Mouse (Mus musculus) CD4-positive naive resting alpha-beta T cell, adult 57 days (primary cell): ENCODE results near the gene Olfr99. TPM values are rescaled to one million over a fixed set of nuclear protein-coding genes. Genes with fewer than 3 reads are reported as not detected.

ENCODE experiments used
- total RNA-seq: library from RNA; stranded (reverse); gene quantifications from one replicate; pipeline ENCODE4 v1.2.4, GENCODE M21; 2023

The Olfr99 gene
- not detected for total RNA-seq

GRCm38 (mm10) chr17:37283360-37283759 is at the start of gene Olfr99:
Gene Olfr99 (minus strand): TSS chr17:37283460.

GRCm38 (mm10) chr17:37316954-37317353 is 33.7 kb upstream of the Olfr99 start, which contains the start of gene Olfr102:
Gene Olfr102 (minus strand): TSS chr17:37317054.

GRCm38 (mm10) chr17:37304213-37304612 is 21.0 kb upstream of the Olfr99 start, which contains the start of gene Olfr101:
Gene Olfr101 (minus strand): TSS chr17:37304313.

GRCm38 (mm10) chr17:37270058-37270701 is 13.1 kb downstream of the Olfr99 start, which contains the start of gene H2-M3:
Gene H2-M3 (plus strand): TSS chr17:37270220.

GRCm38 (mm10) chr17:37263626-37264025 is 19.6 kb downstream of the Olfr99 start, which contains the start of gene Olfr98:
Gene Olfr98 (minus strand): TSS chr17:37263749.

GRCm38 (mm10) chr17:37237230-37237629 is 46.0 kb downstream of the Olfr99 start, which contains the start of gene Olfr97:
Gene Olfr97 (minus strand): TSS chr17:37237330.

Other genes starting within 250 kb of the Olfr99 start
- 116 TPM for gene Gabbr1, start 237.5 kb downstream of the Olfr99 start, total RNA-seq
- not detected for gene Olfr90, start 195.0 kb downstream of the Olfr99 start, total RNA-seq
- gene Olfr91, start 185.2 kb downstream of the Olfr99 start, total RNA-seq = not detected
- not detected for gene Olfr92, start 163.4 kb downstream of the Olfr99 start, total RNA-seq
- gene Olfr93, start 122.0 kb downstream of the Olfr99 start, total RNA-seq = not detected
- gene Ubd, start 89.6 kb downstream of the Olfr99 start, total RNA-seq = not detected
- not detected for gene Olfr94, start 82.5 kb downstream of the Olfr99 start, total RNA-seq
- gene Olfr95, start 70.3 kb downstream of the Olfr99 start, total RNA-seq = not detected
- not detected for gene Olfr96, start 63.3 kb downstream of the Olfr99 start, total RNA-seq
- not detected for gene Olfr97, start 46.1 kb downstream of the Olfr99 start, total RNA-seq
- gene Olfr98, start 19.7 kb downstream of the Olfr99 start, total RNA-seq = not detected
- 28.4 TPM for gene H2-M3, start 13.2 kb downstream of the Olfr99 start, total RNA-seq
- gene Olfr101, start 20.9 kb upstream of the Olfr99 start, total RNA-seq = not detected
- not detected for gene Olfr102, start 33.6 kb upstream of the Olfr99 start, total RNA-seq
- not detected for gene Olfr103, start 56.2 kb upstream of the Olfr99 start, total RNA-seq
- not detected for gene Olfr104-ps, start 76.1 kb upstream of the Olfr99 start, total RNA-seq
- gene Olfr105-ps, start 95.6 kb upstream of the Olfr99 start, total RNA-seq = not detected
- gene Olfr106-ps, start 106.9 kb upstream of the Olfr99 start, total RNA-seq = not detected
- not detected for gene Olfr107, start 115.8 kb upstream of the Olfr99 start, total RNA-seq
- gene Olfr108, start 162.0 kb upstream of the Olfr99 start, total RNA-seq = not detected
- not detected for gene Olfr109, start 175.5 kb upstream of the Olfr99 start, total RNA-seq
- gene H2-M2, start 200.1 kb upstream of the Olfr99 start, total RNA-seq = not detected
- not detected for gene Olfr110, start 209.0 kb upstream of the Olfr99 start, total RNA-seq
- gene Olfr111, start 224.6 kb upstream of the Olfr99 start, total RNA-seq = not detected